Mouse (Mus musculus) liver, embryonic 16.5 days (tissue): Measurements from ENCODE around the gene Rpl41. TPM values are rescaled to one million over a fixed set of nuclear protein-coding genes. Genes with fewer than 3 reads are reported as not detected.

Experiments
- ATAC-seq: fragments of 200-750 bp; cut with Nextera tagmentation; 2 replicates; pipeline ENCODE4 v1.8.0; 2017; ENCODE audit warnings: low read depth, mild to moderate bottlenecking, moderate number of reproducible peaks, moderate library complexity
- H3K27ac ChIP-seq: fragments of 300-500 bp; sonication (generic); 2 replicates; pipeline ENCODE4 v1.5.1; 2014; ENCODE audit warnings: mild to moderate bottlenecking, low read length
- H3K27me3 ChIP-seq: fragments of 300-500 bp; sonication (generic); 2 replicates; pipeline ENCODE4 v1.6.1; 2014; ENCODE audit warnings: low read depth, low read length, mixed read lengths; ENCODE audit not compliant: control insufficient read depth, insufficient read depth
- H3K36me3 ChIP-seq: fragments of 300-500 bp; sonication (generic); 2 replicates; pipeline ENCODE4 v1.6.1; 2014; ENCODE audit warnings: mild to moderate bottlenecking; ENCODE audit not compliant: control insufficient read depth, insufficient read depth
- H3K4me1 ChIP-seq: fragments of 300-500 bp; sonication (generic); 2 replicates; pipeline ENCODE4 v1.6.1; 2014; ENCODE audit warnings: low read depth, low read length, mixed read lengths; ENCODE audit not compliant: control insufficient read depth
- H3K4me2 ChIP-seq: fragments of 300-500 bp; sonication (generic); 2 replicates; pipeline ENCODE4 v1.6.1; 2014; ENCODE audit warnings: low read depth, low read length, mixed read lengths
- H3K4me3 ChIP-seq: fragments of 300-500 bp; sonication (generic); 2 replicates; pipeline ENCODE4 v1.5.1; 2014; ENCODE audit warnings: low read depth, mild to moderate bottlenecking, low read length
- H3K9ac ChIP-seq: fragments of 300-500 bp; sonication (generic); 2 replicates; pipeline ENCODE4 v1.6.1; 2014; ENCODE audit warnings: low read depth, low read length
- H3K9me3 ChIP-seq: fragments of 300-500 bp; sonication (generic); replicated peaks from 2 replicates; pipeline ENCODE4 v1.6.1; 2016; ENCODE audit warnings: low read length; ENCODE audit not compliant: control insufficient read depth
- WGBS: fragments of 180-500 bp; shearing (Covaris S2); extraction: QIAGEN DNeasy Blood & Tissue Kit; methylation state at CpG from one replicate; pipeline ENCODE4 v1.1.7; 2014; ENCODE audit not compliant: insufficient replicate concordance; 5-methylcytosine and 5-hydroxymethylcytosine counted together
- microRNA-seq: library from miRNA; unstranded; fragments of <30 nt; microRNA quantifications from one replicate; pipeline ENCODE4, GENCODE M21; 2016
- polyA plus RNA-seq: library from polyadenylated mRNA; unstranded; fragments of >200 nt; fragmentation: Nextera tagmentation; extraction: Ambion mirVana; gene quantifications from 2 replicates; pipeline ENCODE4 v1.2.1, GENCODE M21; 2015

Rpl41 gene
- polyA plus RNA-seq, 1 experiment from 2014 or later = 2,106 TPM

DNA sequence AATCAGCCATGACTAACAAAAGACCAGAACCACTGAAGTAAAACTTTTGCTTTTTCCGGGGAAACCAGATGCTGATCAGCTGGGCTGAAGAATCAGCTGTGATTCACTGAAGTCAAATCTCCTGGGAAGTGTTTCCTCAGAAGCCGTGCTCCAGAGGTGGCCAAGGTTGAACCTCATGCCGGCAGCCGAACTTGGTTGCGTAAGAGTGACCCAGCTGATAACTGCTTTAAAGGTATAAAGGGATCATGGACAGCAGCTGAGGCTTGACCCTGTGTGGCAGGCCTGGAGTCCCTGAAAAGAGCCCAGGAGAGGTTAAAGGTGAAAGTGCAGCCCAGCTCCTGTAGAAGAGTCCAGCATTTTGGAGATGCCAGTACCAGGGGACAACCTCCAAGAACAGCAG is 46.8 kb downstream of the Rpl41 start:
- no peak overlapping the region for H3K4me2 ChIP-seq
- no peaks in the 10 kb centered on the region for H3K36me3 ChIP-seq
- no peak; the same call in 1 of the 2 replicates for ATAC-seq
- no peaks in the 10 kb centered on the region for H3K9me3 ChIP-seq
- H3K4me3 ChIP-seq = no peak overlapping the region
- H3K4me1 ChIP-seq = peaks cover 30% of the 10 kb centered on the region
- WGBS = 54% methylated on average over 5 of the region's 5 CpGs
- H3K9ac ChIP-seq = no peak overlapping the region
- H3K27ac ChIP-seq = peak overlapping the region; percentile 31; the same call in 1 of the 2 replicates
- no peaks in the 10 kb centered on the region for H3K27me3 ChIP-seq

DNA sequence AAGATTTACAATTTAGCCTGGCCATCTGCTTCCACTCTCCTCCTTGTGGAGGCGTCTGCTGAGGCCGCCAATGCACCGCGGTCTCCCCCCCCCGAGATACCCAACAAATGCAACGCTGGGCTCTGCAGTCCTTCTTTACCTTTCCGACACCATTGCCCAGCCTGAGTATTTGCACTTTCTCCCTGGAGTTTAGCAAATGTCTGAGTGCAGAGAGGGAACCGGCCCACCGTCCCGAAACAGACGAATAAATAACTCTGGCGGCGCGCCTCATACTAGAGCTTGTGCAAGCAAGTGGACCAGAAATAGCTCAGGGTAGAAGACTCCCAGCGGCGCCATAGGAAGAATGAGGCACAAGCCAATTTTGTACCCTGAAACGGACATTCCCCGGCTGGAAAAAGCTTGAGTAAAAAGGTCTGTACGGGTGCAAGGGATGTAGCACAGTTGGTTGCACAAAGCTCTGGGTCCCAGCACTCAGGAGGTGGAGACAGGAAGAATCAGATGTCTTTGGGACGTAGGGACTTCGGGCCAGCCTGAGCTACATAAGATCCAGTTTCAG is 49.9 kb downstream of the Rpl41 start:
- Histone ChIP-seq H3K4me3 (peak overlapping the region; percentile 71), H3K4me1 (peaks cover 34% of the 10 kb centered on the region), H3K9me3 (no peaks in the 10 kb centered on the region), H3K27ac (peak overlapping the region; percentile 86), H3K36me3 (no peaks in the 10 kb centered on the region), H3K9ac (peak overlapping the region; percentile 74), H3K4me2 (peak overlapping the region; percentile 90), H3K27me3 (no peaks in the 10 kb centered on the region)
- under 1% methylated on average over 21 of the region's 21 CpGs for WGBS
- peak; percentile 12 for ATAC-seq

GRCm38 (mm10) chr10:128498590-128498989 is 50.5 kb downstream of the Rpl41 start, which contains the start of gene Myl6b:
TSS of gene Myl6b (minus strand) at chr10:128498685.
- no peaks in the 10 kb centered on the region for H3K36me3 ChIP-seq
- peak; percentile 88 for ATAC-seq
- H3K4me1 ChIP-seq = peaks cover 33% of the 10 kb centered on the region
- peak within 1 kb of the TSS; percentile 74 for H3K9ac ChIP-seq
- peak within 1 kb of the TSS; percentile 71 for H3K4me3 ChIP-seq
- H3K4me2 ChIP-seq = peak within 1 kb of the TSS; percentile 90
- H3K27ac ChIP-seq = peak within 1 kb of the TSS; percentile 86
- H3K9me3 ChIP-seq = no peaks in the 10 kb centered on the region
- no peaks in the 10 kb centered on the region for H3K27me3 ChIP-seq
- WGBS = under 1% methylated on average over 27 of the region's 27 CpGs

Small RNA genes within 50 kb of the gene (microRNA-seq; reads per million reads assigned to microRNA genes)
- gene Gm47275 (not detected), gene Mir6916 (not detected), gene Mir6917 (0.74 reads per million)

Other genes with a start within 250 kb of the Rpl41 start
- 13.2 and 14.8 TPM in 2 replicates for gene Pan2, start 246.0 kb downstream of the Rpl41 start, polyA plus RNA-seq
- gene Cnpy2, start 226.8 kb downstream of the Rpl41 start, polyA plus RNA-seq = 86.6 and 92.8 TPM in 2 replicates
- gene Cs, start 211.6 kb downstream of the Rpl41 start, polyA plus RNA-seq = 102 and 107 TPM in 2 replicates
- 0.65 and 0.96 TPM in 2 replicates for gene Coq10a, start 180.3 kb downstream of the Rpl41 start, polyA plus RNA-seq
- 4.0 and 4.3 TPM in 2 replicates for gene Ankrd52, start 172.2 kb downstream of the Rpl41 start, polyA plus RNA-seq
- 76.8 and 88.2 TPM in 2 replicates for gene Slc39a5, start 148.1 kb downstream of the Rpl41 start, polyA plus RNA-seq
- 31.6 and 31.7 TPM in 2 replicates for gene Nabp2, start 137.8 kb downstream of the Rpl41 start, polyA plus RNA-seq
- 8.3 and 8.5 TPM in 2 replicates for gene Rnf41, start 137.6 kb downstream of the Rpl41 start, polyA plus RNA-seq
- 20.3 and 22.6 TPM in 2 replicates for gene Smarcc2, start 90.1 kb downstream of the Rpl41 start, polyA plus RNA-seq
- gene Myl6, start 55.2 kb downstream of the Rpl41 start, polyA plus RNA-seq = 448 and 465 TPM in 2 replicates
- 1.8 and 2.0 TPM in 2 replicates for gene Myl6b, start 50.6 kb downstream of the Rpl41 start, polyA plus RNA-seq
- 10.3 and 10.5 TPM in 2 replicates for gene Esyt1, start 23.4 kb downstream of the Rpl41 start, polyA plus RNA-seq
- 4.9 and 5.7 TPM in 2 replicates for gene Zc3h10, start 1.5 kb downstream of the Rpl41 start, polyA plus RNA-seq
- gene Pa2g4, start 16.7 kb upstream of the Rpl41 start, polyA plus RNA-seq = 96.2 and 103 TPM in 2 replicates
- 4.2 and 5.2 TPM in 2 replicates for gene Erbb3, start 40.3 kb upstream of the Rpl41 start, polyA plus RNA-seq
- 301 and 353 TPM in 2 replicates for gene Rps26, start 77.4 kb upstream of the Rpl41 start, polyA plus RNA-seq
- gene Ikzf4, start 96.7 kb upstream of the Rpl41 start, polyA plus RNA-seq = 0.08 and 0.15 TPM in 2 replicates
- 12.5 and 12.9 TPM in 2 replicates for gene Suox, start 124.8 kb upstream of the Rpl41 start, polyA plus RNA-seq
- gene Rab5b, start 147.0 kb upstream of the Rpl41 start, polyA plus RNA-seq = 36.6 and 38.6 TPM in 2 replicates
- 0.43 and 0.59 TPM in 2 replicates for gene Pmel, start 154.9 kb upstream of the Rpl41 start, polyA plus RNA-seq
- gene Cdk2, start 155.7 kb upstream of the Rpl41 start, polyA plus RNA-seq = 50.8 and 53.8 TPM in 2 replicates
- 2.6 and 3.0 TPM in 2 replicates for gene Dgka, start 195.6 kb upstream of the Rpl41 start, polyA plus RNA-seq
- gene Pym1, start 198.6 kb upstream of the Rpl41 start, polyA plus RNA-seq = 11.9 and 13.5 TPM in 2 replicates
- 10.4 and 10.6 TPM in 2 replicates for gene Mmp19, start 241.6 kb upstream of the Rpl41 start, polyA plus RNA-seq